Mouse (Mus musculus): ENCODE measurements around the gene I0C0044D17Rik. TPM values are rescaled to one million over a fixed set of nuclear protein-coding genes. Genes with fewer than 3 reads are reported as not detected.

Gene I0C0044D17Rik
- total RNA-seq, 2 experiments from 2014 or later, result not detected

DNA sequence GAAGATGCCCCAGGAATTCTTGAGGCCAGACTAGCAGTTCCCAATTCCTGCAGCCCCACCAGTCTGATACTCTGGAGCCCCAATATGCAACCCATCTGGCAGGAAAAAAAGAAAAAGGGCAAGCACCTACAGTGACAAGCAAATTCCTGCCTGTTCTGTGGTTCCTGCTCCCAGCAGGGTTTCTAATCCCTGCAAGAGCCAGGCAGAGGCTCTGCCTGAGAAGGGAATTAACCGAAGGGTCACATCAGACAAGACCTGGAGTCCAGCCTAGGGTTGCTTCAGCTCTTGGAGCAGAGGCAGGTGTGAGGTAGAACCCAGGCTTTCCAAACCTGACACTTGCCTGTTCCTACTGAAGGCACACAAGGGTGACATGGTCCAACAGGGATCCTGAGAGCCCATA, 32.9 kb downstream of the I0C0044D17Rik start:
- intact Hi-C loops (cut with DNase I), result no loop called here

DNA sequence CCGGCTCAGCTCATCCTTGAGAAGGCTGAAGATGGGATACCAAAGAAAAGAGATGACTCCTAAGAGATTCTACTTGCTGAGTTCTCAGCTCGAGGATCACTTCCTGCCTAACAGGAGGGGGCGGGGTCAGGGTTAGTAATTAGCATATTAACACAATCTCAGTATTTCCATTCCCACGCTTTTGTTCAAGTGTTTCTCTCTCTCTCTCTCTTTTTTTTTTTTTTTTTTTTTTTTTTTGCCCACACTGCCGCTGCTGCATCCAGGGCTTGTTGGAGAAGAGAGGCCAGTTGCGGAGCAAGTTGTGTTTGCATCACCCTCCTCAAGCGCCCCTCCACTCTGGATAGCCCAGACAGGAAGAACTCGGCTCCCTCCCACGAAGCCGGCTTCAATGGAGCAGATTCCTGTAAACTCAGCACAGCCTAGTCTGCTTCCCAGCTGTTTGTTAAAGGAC, 33.8 kb downstream of the I0C0044D17Rik start:
- intact Hi-C loops (cut with DNase I), result no loop called here
- peak in 1 of 2 experiments; percentile 50 for DNase-seq (ENCODE audit: extremely low spot score in 1 of 2, low spot score in 2 of 2)

More for the DNA sequence above, 32.9 kb downstream of the I0C0044D17Rik start:
- DNase-seq (ENCODE audit: extremely low spot score in 1 of 2, low spot score in 2 of 2), result no peak

GRCm38 (mm10) chr4:98789133-98789765, 34.4 kb downstream of the I0C0044D17Rik start:
- intact Hi-C loops (cut with DNase I), result no loop called here

DNA sequence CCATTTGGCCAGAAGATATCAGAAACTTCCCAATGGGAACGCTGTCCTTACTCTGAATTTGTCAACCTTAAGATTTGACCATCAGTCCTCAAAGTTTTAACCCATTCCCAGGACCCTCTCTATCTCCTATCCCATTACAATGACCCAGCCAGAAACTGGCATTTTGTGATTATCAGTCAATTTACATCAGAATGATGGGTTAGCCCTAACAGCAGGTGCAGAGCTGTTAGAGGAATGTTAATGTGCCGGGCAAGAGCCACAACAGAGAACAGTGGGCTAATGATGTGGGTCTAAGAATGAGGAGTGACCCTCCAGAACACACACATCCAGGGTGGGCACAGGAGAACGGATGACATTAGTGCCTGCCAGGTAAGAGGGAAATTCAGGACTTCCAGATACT, 37.4 kb downstream of the I0C0044D17Rik start:
- DNase-seq (ENCODE audit: extremely low spot score in 1 of 2, low spot score in 2 of 2), result no peak
- intact Hi-C loops (cut with DNase I), result no loop called here

More at GRCm38 (mm10) chr4:98789133-98789765, 34.4 kb downstream of the I0C0044D17Rik start:
- DNase-seq (ENCODE audit: extremely low spot score in 1 of 2, low spot score in 2 of 2), result no peak

DNA sequence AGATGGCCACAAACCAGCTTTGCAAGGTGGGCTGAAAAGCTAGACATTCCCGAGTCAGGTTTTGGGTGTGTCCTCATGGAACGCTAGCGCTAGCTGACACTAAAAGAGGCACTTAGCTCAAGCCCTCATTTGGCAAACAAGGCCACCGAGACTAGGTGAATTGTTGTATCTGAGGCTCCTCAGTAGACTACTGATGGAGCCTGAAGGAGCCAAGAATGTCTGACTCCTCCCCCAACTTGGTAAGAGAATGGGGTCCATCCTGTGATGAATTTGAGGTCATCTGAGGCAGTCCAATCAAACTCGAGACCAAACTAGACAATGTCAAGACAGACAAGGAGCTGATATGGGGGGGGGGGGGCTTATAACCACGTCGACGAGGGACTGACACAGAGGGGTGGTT, 37.8 kb downstream of the I0C0044D17Rik start:
- intact Hi-C loops (cut with DNase I), result no loop called here
- DNase-seq (ENCODE audit: extremely low spot score in 1 of 2, low spot score in 2 of 2), result no peak

GRCm38 (mm10) chr4:98778219-98778618, 45.4 kb downstream of the I0C0044D17Rik start:
- intact Hi-C loops (cut with DNase I), result no loop called here
- DNase-seq (ENCODE audit: extremely low spot score in 1 of 2, low spot score in 2 of 2), result no peak

- no peak for DNase-seq (ENCODE audit: extremely low spot score in 1 of 2, low spot score in 2 of 2)
- intact Hi-C loops (cut with DNase I), result no loop called here
These were observed 46.2 kb downstream of the I0C0044D17Rik start for GRCm38 (mm10) chr4:98777464-98777863.

GRCm38 (mm10) chr4:98776721-98777427, 46.8 kb downstream of the I0C0044D17Rik start:
- intact Hi-C loops (cut with DNase I), result no loop called here

DNA sequence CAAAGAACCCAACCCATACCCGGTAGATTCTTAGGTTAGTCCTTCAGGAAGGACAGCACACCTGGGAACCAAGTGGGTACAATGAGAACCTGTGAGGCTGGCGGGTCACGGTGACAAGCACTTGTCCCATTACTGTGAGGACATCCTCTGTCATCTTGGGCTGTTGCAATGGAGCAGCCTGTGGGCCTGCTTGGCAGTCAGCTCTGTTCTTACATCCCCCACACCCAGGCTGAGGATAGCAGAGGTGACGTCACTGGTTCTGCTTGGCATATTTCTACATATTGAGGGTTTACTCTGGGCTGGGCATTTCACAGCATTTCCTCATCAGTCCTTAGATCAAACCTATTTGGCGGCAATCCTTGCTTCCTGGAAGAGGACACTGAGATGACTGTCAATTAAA, 49.9 kb downstream of the I0C0044D17Rik start:
- DNase-seq (ENCODE audit: extremely low spot score in 1 of 2, low spot score in 2 of 2), result no peak

More at GRCm38 (mm10) chr4:98776721-98777427, 46.8 kb downstream of the I0C0044D17Rik start:
- no peak for DNase-seq (ENCODE audit: extremely low spot score in 1 of 2, low spot score in 2 of 2)

More for the DNA sequence above, 49.9 kb downstream of the I0C0044D17Rik start:
- intact Hi-C loops (cut with DNase I), result no loop called here

Other genes with a start within 250 kb of the I0C0044D17Rik start
- not detected for gene L1td1, start 97.1 kb downstream of the I0C0044D17Rik start, total RNA-seq (2021)
- 1 to 10 TPM; 2.4 to 2.5 TPM for gene Kank4, start 6.3 kb downstream of the I0C0044D17Rik start, total RNA-seq (2021)
- 10 to 100 TPM; 14.6 to 14.7 TPM for gene Usp1, start 100.0 kb upstream of the I0C0044D17Rik start, total RNA-seq (2021)
- not detected for gene Angptl3, start 207.1 kb upstream of the I0C0044D17Rik start, total RNA-seq (2021)